In the genomic region with DNA sequence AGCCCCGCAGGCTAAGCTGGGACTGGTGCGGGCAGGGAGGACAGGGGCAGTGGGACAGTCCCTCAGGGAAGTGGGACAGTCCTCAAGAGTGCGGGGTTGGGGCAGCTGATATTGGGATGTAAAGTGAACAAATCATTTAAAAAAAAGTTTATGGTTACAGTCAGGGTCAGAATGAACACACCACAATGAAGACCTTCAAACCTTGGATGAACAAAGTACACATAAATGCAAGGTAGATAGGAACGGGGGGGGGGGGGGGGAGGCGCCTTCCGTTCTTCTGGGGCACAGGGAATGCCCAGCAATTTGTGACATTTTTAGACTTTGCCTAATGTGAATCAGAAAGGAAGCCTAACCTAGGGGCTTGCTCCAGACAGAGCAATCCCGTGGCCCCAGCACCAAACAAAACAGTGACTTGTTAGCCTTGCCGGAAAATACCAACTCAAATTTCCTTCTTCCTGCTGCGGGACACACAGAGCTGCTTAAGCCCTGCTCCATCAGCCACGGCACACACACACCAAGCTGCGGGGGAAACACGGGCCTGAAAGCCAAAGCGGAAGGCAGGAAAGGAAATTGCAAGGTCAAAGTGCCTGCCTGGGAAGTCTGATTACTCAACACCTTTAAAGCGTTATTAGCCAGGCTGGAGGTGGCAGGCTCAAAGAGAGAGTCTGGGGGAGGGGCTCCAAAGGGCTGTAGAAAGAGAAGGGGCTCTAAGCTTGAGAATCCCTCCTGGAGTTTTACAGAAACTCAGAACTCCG, we compare ENCODE assay signal across 8 mouse cellular contexts.
A peak's percentile ranks its signal among the peaks of the same experiment; 100 is the strongest.
DNase-seq lines count a peak whose midpoint lies in the region; ATAC-seq lines count a peak whose summit lies in the region.

No protein-coding gene starts in this region.

- 25% methylated on average over 13 of the region's 15 CpGs for WGBS in heart, embryonic 16.5 days

- peak overlapping the region; percentile 18; the same call in 1 of the 2 replicates for H3K4me3 ChIP-seq in heart, embryonic 16.5 days (ENCODE audit: low read length)
- peak overlapping the region; percentile 67 for H3K4me3 ChIP-seq in megakaryocyte, embryonic 14.5 days (replicated peaks)

- peak overlapping the region; percentile 51 for H3K9ac ChIP-seq in heart, embryonic 16.5 days (ENCODE audit: low read length)

- peaks cover 25% of the 10 kb centered on the region for H3K4me1 ChIP-seq in heart, embryonic 16.5 days (ENCODE audit: control insufficient read depth, insufficient read depth, low read length)
- H3K4me1 ChIP-seq in megakaryocyte, embryonic 14.5 days = peaks cover 91% of the 10 kb centered on the region

- ATAC-seq in heart, embryonic 16.5 days (replicated peaks; ENCODE audit: extremely low read depth, insufficient read depth, low FRiP score) = peak; percentile 53; the same call in 1 of the 2 replicates

- peak overlapping the region; percentile 45 for H3K4me2 ChIP-seq in heart, embryonic 16.5 days (ENCODE audit: low read depth, low read length)

- no peak overlapping the region for H3K27ac ChIP-seq in heart, embryonic 16.5 days (ENCODE audit: low read length)

- no peaks in the 10 kb centered on the region for H3K27me3 ChIP-seq in heart, embryonic 16.5 days (ENCODE audit: control insufficient read depth, insufficient read depth, low read length)
- no peaks in the 10 kb centered on the region for H3K27me3 ChIP-seq in megakaryocyte, embryonic 14.5 days (replicated peaks)

- H3K36me3 ChIP-seq in heart, embryonic 16.5 days (ENCODE audit: control insufficient read depth, insufficient read depth) = no peaks in the 10 kb centered on the region
- H3K36me3 ChIP-seq in megakaryocyte, embryonic 14.5 days (replicated peaks; ENCODE audit: low read length) = peaks cover 12% of the 10 kb centered on the region

- peak; percentile 19 to 24 for DNase-seq in B cell, adult 2 months
- peak; percentile 78 for DNase-seq in embryo, embryonic 10.5 days (ENCODE audit: low spot score)
- peak; percentile 81 to 89 for DNase-seq in kidney, postnatal 36 days
- peak; percentile 27 for DNase-seq in thymus, postnatal 0 days (ENCODE audit: low spot score)
- no peak for DNase-seq in left cerebral cortex, adult 18-20 months (ENCODE audit: low spot score in 2 of 2)
- no peak for DNase-seq in layer of hippocampus, adult 18-20 months (ENCODE audit: low spot score in 2 of 2)

- peaks cover 3% of the 10 kb centered on the region; the same call in 1 of the 2 replicates for H3K9me3 ChIP-seq in heart, embryonic 16.5 days (replicated peaks; ENCODE audit: control insufficient read depth, low read length)
- H3K9me3 ChIP-seq in megakaryocyte, embryonic 14.5 days = peaks cover 10% of the 10 kb centered on the region

Comparison
In these comparisons a context has a peak if more than half of its experiments do, and no peak if none do; other contexts are left out.
1. DNase-seq: peak in B cell, adult 2 months (2 of 2), embryo, embryonic 10.5 days (single experiment), kidney, postnatal 36 days (2 of 2) and thymus, postnatal 0 days (single experiment); none in left cerebral cortex, adult 18-20 months (0 of 2) and layer of hippocampus, adult 18-20 months (0 of 2).